In the genomic region with DNA sequence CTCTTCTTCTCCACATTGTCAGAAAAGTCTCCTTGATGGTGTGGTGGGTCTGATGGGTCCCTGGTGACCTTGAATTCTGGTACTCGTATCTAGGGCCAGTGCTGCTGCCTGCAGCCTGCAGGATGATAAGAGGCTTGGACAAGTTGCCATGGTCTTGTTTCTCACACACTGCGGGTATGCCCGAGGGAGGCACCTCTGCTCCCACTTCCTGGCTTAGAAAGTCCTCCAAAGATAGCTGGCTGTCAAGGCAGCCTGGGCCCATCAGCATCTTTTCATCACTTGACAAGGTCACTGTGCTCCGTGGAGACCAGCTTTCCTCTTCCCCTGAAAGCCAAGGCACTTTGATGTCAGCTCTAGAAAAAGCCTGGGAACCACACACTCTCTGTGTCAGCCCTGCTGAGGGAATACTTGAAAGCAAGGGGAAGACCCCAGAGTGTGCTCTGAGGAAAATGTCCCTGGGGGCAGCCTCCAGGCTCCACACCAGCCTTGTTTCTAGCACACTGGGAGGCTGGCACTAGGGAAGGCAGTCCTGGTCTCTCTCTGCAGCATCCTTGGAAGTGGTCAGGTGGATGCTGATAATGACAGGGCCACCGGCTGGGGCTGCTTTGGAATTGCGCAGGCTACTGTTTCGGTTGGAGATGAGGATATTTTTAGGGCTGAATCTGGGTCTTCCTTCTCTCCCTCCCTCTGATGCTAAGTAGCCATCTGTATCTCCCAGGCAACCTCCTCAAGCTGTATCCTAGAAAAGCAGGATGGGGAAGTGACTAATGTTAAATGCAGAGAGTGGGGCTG, we compare ENCODE assay signal across 11 mouse cellular contexts. TPM values are rescaled to one million over a fixed set of nuclear protein-coding genes. Genes with fewer than 3 reads are reported as not detected.
DNase-seq lines count a peak whose midpoint lies in the region; ATAC-seq and TF ChIP-seq lines count a peak whose summit lies in the region.
"Had no signal": no experiment of that assay in that cellular context is flagged by ENCODE, and none has a peak within 500 bp of the region (broad histone marks: within the 10 kb centered on the region; RNA-seq: fewer than 3 reads in every experiment).

No protein-coding gene starts in this region.

- H3K36me3 ChIP-seq in heart, adult 2 months (ENCODE audit: control insufficient read depth, insufficient read depth, low read length): no peaks in the 10 kb centered on the region
- H3K36me3 ChIP-seq in heart, embryonic 16.5 days (ENCODE audit: control insufficient read depth, insufficient read depth): no peaks in the 10 kb centered on the region
- no peaks in the 10 kb centered on the region for H3K36me3 ChIP-seq in intestine, embryonic 16.5 days (ENCODE audit: control insufficient read depth, insufficient read depth, low read length)

- TF ChIP-seq EP300 in heart, adult 2 months (IDR thresholded peaks at IDR 0.05; ENCODE audit: insufficient read depth, low read depth, low read length): no peak

- no peak overlapping the region for H3K4me3 ChIP-seq in heart, adult 2 months
- no peak overlapping the region for H3K4me3 ChIP-seq in heart, embryonic 16.5 days (ENCODE audit: low read length)
- H3K4me3 ChIP-seq in intestine, embryonic 16.5 days (ENCODE audit: low read length): no peak overlapping the region
- H3K4me3 ChIP-seq: myocyte had no signal

- no peak for TF ChIP-seq POLR2A in heart, adult 2 months (IDR thresholded peaks at IDR 0.05; ENCODE audit: insufficient read depth, low read depth, low read length)

- peak; percentile 4; the same call in 1 of the 2 replicates for ATAC-seq in heart, embryonic 16.5 days (replicated peaks; ENCODE audit: extremely low read depth, insufficient read depth, low FRiP score)
- ATAC-seq in intestine, embryonic 16.5 days: no peak

- H3K4me2 ChIP-seq in heart, embryonic 16.5 days (ENCODE audit: low read depth, low read length): peak overlapping the region; percentile 30; the same call in 1 of the 2 replicates
- H3K4me2 ChIP-seq in intestine, embryonic 16.5 days (ENCODE audit: low read depth, low read length): no peak overlapping the region
- H3K4me2 ChIP-seq: hindbrain, embryonic 14.5 days had no signal

- TF ChIP-seq CTCF in heart, adult 2 months (IDR thresholded peaks at IDR 0.05): no peak

- peak in 1 of 2 experiments; percentile 31 for DNase-seq in heart, adult 2 months
- no peak for DNase-seq in heart, postnatal 14 days
- DNase-seq in retina, postnatal 1 day: peak; percentile 21
- DNase-seq in retina, embryonic 14.5 days (ENCODE audit: low spot score): no peak
- peak; percentile 77 to 88 for DNase-seq in right cerebral cortex, postnatal 36 days (ENCODE audit: low spot score in 2 of 2)

- H3K27me3 ChIP-seq in heart, adult 2 months (ENCODE audit: control insufficient read depth, insufficient read depth, low read length): no peaks in the 10 kb centered on the region
- H3K27me3 ChIP-seq in heart, embryonic 16.5 days (ENCODE audit: control insufficient read depth, insufficient read depth, low read length): no peaks in the 10 kb centered on the region
- no peaks in the 10 kb centered on the region for H3K27me3 ChIP-seq in intestine, embryonic 16.5 days (replicated peaks; ENCODE audit: control insufficient read depth, insufficient read depth, low read length)

- H3K4me1 ChIP-seq in heart, adult 2 months (ENCODE audit: control insufficient read depth, insufficient read depth, low read length): peaks cover 7% of the 10 kb centered on the region
- peaks cover 43% of the 10 kb centered on the region for H3K4me1 ChIP-seq in heart, embryonic 16.5 days (ENCODE audit: control insufficient read depth, insufficient read depth, low read length)
- peaks cover 23% of the 10 kb centered on the region for H3K4me1 ChIP-seq in intestine, embryonic 16.5 days (ENCODE audit: control insufficient read depth, insufficient read depth, low read length)

- peak overlapping the region; percentile 28; the same call in 1 of the 2 replicates for H3K27ac ChIP-seq in heart, adult 2 months
- H3K27ac ChIP-seq in heart, embryonic 16.5 days (ENCODE audit: low read length): peak overlapping the region; percentile 93
- H3K27ac ChIP-seq in intestine, embryonic 16.5 days (ENCODE audit: low read length): no peak overlapping the region
- H3K27ac ChIP-seq: hindbrain, embryonic 14.5 days; kidney, postnatal 0 days; macrophage had no signal

- peaks cover 6% of the 10 kb centered on the region for H3K9me3 ChIP-seq in heart, embryonic 16.5 days (replicated peaks; ENCODE audit: control insufficient read depth, low read length)
- H3K9me3 ChIP-seq in intestine, embryonic 16.5 days (ENCODE audit: control insufficient read depth, low read length): no peaks in the 10 kb centered on the region

- 14% methylated on average over 7 of the region's 7 CpGs for WGBS in heart, adult 2 months
- 17% methylated on average over 7 of the region's 7 CpGs for WGBS in heart, embryonic 16.5 days
- whole genome bisulfite sequencing in intestine, embryonic 16.5 days: 67% methylated on average over 7 of the region's 7 CpGs

- no peaks in the 10 kb centered on the region for H3K79me2 ChIP-seq in heart, adult 2 months (replicated peaks; ENCODE audit: control insufficient read depth, insufficient read depth, low read length)

- intact Hi-C loops in heart, adult 2 months (cut with DNase I): no loop called here
- intact Hi-C loops in heart, postnatal 14 days (cut with DNase I): no loop called here

- no peak overlapping the region for H3K9ac ChIP-seq in heart, adult 2 months (ENCODE audit: low read depth, low read length)
- peak overlapping the region; percentile 57 for H3K9ac ChIP-seq in heart, embryonic 16.5 days (ENCODE audit: low read length)
- no peak overlapping the region for H3K9ac ChIP-seq in intestine, embryonic 16.5 days (ENCODE audit: low read depth, low read length)
- H3K9ac ChIP-seq: hindbrain, embryonic 14.5 days had no signal

RNA-seq across cellular contexts. Expression of a gene that starts 2.7 kb away (rescaled TPM):
- total RNA-seq in heart, adult 2 months (2021): 10 to 100 TPM; 87.7 to 89.1 TPM
- polyA plus RNA-seq in heart, adult 2 months (2012; rRNA removed): 44.8 and 53.7 TPM in 2 replicates
- total RNA-seq in heart, postnatal 14 days (2021): 100 to 1,000 TPM; 105 to 127 TPM
- polyA plus RNA-seq in heart, embryonic 16.5 days (2015; fragmentation: Nextera tagmentation; extraction: Ambion mirVana): 128 and 145 TPM in 2 replicates
- polyA plus RNA-seq in intestine, embryonic 16.5 days (2015; fragmentation: Nextera tagmentation; extraction: Ambion mirVana): 18.3 and 19.0 TPM in 2 replicates

Comparison
In these comparisons a context has a peak if more than half of its experiments do, and no peak if none do; other contexts are left out.
1. DNase-seq: peak in retina, postnatal 1 day (single experiment) and right cerebral cortex, postnatal 36 days (2 of 2); none in heart, postnatal 14 days (0 of 2) and retina, embryonic 14.5 days (single experiment).